Mouse (Mus musculus) fibroblast of lung, adult 2 months (primary cell): ENCODE results near the gene Ciart.
"Not testable (repeated sequence)": the region's sequence is repeated elsewhere in the genome, so short reads cannot be mapped to it uniquely, and the experiment has no call there.

Experiments
- DNase-seq: peaks from one replicate; pipeline ENCODE4 v3.0.0-alpha.2; 2011; ENCODE audit warnings: low read depth

Gene Ciart

DNA sequence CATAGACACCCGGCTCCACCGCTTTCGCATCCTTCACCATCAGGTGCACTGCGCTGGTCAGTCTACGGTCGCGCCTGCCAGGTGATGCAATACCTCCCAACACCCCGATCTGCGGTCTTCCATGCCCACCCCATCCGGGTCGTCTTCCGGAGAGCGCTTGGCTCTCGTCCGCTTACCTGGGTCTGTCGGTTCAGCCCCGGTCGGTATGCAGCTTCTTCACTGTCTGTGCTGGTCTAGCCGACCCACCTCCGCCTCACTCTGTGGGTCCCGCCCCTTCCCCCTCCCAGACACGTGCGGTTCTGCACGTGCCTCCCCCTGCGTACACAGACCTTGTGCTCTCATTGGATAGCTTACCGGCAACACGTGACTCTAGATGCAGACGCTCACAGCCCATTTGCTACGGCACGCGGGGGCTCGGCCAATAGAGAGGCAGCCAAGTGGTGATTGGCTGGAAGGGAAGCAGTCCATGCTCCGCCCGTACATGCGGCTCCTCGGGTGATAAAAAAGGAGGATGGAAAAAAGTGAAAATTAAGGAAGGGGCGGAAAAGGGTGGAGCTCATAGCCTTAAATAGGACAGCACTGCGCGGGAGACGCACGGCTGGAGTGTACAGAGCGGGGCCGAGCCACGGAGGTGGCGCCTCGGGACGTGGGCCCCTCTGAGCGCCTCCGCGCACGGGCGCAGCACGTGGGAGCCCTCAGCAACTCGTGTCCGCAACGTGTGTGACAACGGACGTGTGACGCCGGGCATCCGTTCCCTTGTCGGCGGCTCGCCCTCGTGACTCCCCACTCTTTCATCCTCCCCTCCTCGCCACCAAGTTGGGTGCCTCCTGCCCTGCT is at the start of gene Ciart:
Gene Ciart (minus strand): TSS at position 273 of the 837 bp plus-strand sequence.
- peak; percentile 95 for DNase-seq

DNA sequence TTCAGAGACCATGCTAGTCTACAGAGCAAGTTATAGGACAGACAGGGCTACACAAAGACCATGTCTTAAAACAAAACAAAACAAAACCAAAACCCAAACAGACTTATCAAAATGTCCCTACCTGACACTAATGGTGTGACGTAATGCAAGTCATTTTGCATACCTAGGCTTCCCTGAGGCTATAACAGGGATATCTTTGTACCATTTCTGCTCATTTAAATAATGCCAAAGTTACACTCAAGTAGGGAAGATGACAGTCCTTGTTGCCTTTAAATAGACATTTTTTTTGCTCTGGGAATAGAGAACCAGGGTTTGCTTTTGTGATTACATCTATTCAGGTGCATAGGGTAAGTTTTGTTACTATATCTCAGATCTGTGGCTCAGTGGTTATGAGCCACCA is 49.4 kb upstream of the Ciart start:
- no peak for DNase-seq

DNA sequence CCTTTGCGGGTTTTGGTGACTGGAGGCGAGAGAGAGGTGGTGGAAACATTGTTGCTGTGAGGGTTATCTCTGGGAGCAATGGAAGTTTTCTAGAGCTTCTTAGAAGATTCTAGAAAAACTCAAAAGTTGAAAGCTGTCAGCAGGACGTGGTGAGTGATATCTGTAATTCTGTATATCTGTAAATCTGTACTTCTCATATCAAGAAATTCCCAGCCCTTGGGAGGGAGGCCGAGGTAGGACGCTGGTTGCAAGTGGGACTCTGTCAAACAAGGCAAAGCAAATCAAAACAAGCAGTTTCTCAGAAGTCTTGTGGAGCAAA is 48.4 kb upstream of the Ciart start:
- DNase-seq, result no peak

DNA sequence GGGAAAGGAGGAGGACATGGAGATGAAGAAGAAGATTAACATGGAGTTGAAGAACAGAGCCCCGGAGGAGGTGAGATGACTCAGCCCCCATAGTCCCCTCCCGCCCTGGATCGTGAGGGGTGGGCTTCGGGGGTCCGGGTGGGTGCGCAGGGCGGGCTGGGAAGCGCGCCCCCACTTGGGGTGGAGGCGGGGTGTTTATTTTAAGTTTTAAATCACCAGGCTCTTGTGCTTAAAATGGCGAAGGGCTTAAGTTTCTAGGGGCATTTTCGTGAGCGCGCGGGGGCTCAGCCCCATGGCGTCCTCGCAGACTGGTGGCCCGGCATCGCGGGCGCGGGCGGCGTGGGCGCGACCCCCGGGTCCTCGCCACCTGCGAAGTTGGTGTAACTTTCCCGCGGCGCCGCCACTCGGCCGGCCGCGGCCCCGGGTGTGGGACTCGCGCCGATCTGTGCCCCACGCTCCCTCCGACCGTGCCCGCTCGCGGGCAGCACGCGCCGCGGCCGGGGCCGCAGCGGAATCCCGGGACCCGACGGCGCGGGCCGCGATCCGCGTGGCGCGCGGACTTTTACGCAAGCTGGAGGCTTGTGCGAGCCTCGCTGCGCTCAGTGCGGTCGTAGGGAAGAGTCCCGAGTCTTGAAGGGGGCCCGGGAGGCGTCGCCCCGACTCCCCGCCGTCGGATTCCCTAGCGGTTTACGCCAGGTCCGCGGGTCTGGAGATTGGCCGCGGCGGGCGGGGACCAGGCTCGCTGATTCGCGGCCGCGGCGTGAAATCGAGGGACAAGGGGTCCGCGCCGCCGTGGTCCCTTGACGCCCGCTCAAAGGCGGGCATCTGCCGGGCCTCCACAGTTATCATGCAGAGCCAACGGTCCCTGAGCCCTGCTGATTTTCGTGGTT is 47.8 kb upstream of the Ciart start:
- no peak for DNase-seq

DNA sequence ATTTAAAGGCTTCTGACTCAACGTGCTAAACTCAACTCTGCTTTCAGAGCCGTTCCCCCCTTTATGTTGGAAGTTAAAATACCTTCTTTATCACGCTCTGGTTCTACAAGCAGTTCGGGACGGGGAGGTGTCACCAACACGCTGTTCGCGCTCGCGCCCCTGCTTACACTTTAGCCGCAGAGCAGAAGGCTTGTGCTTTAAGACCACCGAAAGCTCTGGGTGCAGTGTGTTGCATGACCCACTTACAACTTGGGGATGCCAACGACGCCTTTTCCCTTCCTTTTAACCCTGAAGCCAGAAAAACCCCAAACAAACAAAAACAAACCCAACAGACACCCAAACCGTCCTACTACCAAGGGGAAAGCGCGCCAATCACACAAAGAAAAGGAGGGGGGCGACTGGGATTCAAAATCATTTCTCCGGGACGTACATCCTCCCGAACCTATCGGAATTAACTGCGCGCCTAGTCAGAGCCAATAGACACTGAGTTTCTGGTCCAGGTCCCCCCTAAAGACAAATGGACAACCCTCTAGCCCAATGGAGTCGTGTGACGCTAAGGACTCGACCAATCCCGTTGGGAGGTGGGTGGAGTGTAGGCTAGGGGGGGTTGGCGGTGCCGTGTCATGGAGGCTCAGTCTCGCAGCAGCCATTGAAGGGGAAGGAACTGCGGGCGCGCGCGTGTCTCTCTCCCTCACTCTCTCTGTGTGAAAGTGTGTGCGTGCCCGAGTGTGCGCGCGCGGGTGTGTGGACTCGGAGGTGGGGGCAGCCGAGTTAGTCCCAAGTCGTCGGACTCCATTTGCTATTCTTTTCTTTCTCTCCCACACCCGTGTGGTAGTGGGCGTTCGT is 46.8 kb upstream of the Ciart start, which contains the start of gene Anp32e:
Gene Anp32e (plus strand): TSS at position 589 of the 846 bp plus-strand sequence.
- peak; percentile 98 for DNase-seq

DNA sequence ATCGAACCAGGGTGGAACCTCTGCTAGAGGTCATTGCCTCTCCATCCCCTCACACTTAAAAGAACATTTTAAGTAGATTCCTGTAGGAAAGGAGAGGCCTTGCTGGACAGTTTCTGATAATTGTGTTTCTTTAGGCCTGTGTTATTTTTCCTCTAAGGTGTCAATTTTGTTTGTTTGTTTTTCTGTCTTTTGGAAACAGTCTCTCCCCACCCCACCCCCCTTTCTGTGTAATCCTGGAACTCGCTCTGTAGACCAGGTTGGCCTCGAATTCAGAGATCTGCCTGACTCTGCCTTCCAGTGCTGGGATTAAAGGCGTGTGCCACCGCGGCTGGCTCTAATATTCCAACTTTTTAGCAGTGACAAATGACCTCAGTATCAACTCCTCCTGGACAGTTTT is 46.2 kb upstream of the Ciart start:
- DNase-seq, result no peak

DNA sequence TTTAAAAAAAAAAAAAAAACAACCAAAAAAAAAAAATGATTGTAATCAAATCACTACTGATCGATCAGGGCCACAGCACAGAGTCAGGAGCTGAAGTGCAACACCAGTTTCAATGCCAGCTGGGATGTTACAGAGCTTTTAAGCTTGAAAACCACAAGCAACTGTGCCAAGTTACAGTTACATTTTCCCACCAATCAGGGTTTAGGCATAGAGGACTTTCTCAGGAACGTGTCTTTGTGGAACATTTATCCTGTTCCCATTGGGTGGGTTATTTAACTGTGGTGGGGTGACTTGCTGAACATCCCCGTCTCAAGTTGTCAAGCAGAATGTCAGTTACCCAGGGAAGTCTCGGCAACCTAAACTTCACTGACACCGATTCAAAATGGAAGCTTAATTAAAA is 43.0 kb upstream of the Ciart start:
- DNase-seq, result no peak

DNA sequence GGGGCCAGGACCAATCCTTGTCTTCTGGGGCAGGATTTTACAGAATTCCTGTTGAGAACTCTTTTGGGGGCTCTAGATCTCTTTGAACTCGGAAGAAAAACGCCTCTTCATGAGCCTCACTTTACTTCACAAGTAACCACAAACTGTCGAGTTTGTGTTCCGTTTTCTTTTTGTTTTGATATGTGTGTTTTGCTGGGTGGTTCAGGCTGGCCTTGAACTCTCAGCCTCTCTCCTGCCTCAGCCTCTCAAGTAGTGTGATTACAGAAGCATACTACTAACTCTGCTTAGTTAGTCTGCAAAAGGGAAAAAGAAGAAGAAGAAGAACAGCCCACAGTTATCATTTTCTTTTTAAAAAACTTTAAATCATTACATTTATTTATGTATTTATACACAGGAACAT is 42.1 kb upstream of the Ciart start:
- no peak for DNase-seq

DNA sequence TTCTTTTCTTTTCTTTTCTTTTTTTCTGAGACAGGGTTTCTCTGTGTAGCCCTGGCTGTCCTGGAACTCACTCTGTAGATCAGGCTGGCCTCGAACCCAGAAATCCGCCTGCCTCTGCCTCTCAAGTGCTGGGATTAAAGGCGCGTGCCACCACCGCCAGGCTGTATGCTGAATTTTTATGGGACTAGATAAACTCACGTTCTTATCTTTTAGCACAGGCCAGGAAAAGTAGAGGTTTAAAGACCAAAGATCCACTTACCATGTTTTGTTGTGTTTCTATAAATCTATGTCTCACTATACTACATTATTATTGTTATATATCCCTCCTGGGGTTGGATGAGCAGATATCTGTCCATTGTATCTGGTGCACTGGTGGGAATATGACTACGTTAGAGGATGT is 41.4 kb upstream of the Ciart start:
- not testable (repeated sequence) for DNase-seq

DNA sequence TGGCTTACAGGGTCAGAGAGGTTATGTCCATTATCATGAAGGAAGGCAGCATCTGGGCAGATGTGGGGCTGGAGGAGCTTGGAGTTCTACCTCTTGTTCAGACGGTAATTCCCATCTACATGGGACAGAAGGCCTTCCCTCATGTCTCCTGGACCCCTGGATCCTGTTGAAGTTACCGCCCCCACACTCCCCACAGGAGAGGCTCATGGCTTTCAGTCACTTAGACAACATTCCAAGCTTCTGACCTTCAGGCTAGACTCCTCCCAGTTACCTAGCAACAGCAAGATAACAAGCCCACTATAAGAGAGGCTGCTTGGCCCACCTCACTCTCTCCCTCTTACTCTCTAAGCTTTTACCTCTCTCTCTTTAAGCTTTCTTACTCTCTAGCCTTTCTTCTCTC is 38.5 kb upstream of the Ciart start:
- not testable (repeated sequence) for DNase-seq

DNA sequence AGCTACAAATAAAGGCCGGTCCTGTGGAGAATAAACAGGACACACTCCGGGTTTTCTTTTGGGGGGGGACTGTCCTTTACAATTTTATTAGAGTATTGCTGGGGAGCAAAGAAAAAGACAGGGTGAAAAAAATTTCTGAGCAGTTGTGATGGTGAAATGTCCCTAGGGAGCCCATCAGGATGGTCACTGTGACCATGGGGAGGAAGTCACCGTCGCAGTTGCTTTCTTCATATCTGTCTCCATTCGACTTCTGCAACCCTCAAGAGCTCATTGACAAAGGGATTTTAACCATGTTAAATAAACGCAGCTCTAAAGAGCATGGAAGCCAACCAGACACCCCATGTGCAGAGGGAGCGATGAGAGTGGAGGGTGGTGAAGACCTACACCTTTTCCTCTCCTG is 34.7 kb upstream of the Ciart start:
- no peak for DNase-seq

DNA sequence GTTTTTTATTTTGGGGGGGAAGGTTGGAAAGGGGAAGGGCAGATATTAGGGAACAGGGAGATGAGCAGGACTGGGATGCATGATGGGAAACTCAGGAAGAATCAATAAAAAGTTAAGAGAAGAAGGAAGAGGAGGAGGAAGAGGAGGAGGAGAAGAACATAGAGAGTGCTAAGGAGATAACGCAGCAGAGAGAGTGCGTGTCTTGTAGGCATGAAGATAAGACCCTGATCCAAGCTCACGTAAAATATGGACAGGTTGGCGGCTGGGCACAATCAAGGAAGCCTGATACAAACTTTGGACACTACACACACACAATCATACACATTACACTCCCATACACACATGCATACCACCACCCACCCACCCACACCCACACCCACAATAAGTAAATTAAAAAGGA is 32.7 kb upstream of the Ciart start:
- no peak for DNase-seq

DNA sequence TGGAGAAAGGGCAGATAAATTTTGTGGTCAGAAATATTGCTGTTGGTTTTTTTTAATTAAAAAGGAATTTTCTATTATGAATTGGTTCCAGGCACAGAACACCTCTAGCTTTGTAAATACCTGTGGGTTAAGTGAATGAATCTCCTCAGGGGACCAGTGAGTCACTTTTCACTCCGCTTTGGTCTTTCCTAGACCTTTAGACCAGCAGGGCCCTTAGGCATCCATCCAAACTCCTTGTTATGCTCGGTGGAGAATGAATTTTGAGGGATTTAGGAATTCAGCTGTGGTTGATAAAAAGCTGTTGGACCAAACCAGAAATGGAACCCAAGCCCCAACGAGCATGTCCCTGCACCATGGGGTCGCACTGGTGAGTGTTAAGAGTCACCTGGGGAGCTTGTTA is 25.6 kb upstream of the Ciart start:
- DNase-seq, result no peak

DNA sequence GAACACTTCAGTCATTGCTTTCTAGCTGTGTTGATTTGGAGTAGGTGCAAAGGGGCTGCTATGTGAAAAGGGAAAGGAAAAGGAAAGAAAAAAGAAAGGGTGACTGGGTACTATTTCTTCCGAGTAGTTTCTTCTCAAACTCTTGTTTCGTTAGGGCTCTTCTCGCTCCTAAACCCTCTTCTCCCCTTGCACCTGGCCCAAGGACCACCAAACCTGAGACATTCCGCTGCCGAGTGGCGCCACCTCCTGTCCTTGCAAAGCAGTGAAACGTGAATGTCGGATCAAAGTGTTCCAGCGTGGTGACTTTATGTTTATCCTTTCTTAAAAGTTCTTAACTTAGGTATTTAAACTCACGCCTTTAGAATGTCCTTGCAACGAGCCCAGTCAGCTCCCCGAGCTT is 24.8 kb upstream of the Ciart start:
- no peak for DNase-seq

DNA sequence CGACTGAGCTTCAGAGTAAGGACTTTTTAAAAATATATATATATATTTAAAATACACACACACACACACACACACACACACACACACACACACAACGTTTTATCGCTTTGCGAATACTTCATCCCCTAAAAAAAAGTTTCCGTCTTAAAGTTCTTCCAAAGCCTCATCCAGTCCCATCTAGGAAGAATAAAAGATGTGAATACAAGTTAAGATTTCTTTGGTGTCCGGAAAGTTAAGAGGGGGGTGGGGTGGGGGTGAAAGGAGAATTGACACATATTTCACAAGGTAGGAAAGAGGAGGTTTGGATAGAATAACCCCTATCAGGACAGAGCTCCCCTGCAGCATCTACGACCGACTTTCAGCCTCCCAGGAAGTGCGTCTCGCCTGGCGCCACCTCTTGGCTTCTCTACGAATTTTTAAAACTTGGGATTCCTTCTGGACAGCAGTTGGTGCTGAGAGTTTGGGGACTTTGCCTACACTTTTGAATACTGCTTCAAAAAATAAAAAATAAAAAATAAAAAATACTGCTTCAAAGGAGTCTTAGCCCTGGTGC is 24.0 kb upstream of the Ciart start:
- no peak for DNase-seq

DNA sequence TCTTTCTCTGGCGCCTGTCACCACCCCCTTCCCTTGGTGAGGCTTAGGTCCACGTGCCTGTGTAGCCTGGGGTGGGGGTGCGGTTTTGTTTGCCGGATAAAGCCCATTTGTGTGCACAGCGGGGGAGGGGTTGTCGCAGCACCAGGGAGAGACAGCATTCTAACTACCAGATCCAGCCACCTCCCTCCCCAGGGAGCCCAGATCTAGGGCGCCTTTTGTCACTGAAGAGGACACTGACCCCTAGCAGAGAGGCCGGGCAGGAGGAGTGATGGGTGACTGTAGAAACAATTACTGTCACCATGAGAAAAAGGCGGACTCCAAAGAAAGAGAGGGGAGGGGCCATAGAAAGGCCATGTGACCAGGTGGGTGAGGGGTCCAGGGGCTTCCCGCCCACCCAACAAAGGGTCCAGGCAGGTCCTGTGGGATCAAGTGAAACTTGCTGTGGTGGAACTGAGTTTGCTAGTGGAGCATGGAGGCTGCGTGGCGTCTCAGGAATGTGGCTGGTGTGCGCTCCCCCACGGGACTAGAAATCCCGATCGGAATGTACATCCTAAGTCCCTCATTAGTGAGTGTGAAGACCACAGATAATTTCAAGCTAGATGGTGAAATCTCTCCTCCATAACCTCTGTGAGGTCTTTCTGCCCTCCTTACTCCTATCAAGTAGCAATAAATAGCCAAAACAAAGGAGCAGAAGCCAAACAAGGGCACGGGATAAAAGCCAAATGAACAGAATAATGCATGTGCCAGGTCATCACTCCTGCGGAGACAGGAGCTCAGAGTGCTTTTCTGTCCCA is 23.3 kb upstream of the Ciart start:
- DNase-seq, result no peak

DNA sequence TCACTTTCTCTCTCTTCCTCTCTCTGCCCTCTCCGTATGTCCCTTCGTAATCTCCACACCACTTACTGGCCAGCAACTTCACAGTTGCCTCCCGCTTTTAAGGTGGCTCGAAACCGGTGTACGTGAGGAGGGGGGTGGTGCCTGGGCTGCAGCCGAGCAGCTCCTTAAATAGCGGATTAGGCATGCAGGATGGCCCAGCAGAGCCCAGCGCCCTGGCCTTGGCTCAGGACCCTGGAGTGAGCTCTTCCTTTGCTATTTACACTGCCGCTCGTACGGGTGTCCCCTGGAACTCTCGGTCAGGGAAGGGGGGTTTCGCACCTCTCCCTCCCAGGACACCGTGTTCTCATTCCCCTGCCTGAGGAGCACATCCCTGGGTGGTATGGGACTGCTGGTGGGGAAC is 22.5 kb upstream of the Ciart start, which contains the start of gene Car14:
Gene Car14 (minus strand): TSS at position 124 of the 400 bp plus-strand sequence.
- DNase-seq, result no peak

DNA sequence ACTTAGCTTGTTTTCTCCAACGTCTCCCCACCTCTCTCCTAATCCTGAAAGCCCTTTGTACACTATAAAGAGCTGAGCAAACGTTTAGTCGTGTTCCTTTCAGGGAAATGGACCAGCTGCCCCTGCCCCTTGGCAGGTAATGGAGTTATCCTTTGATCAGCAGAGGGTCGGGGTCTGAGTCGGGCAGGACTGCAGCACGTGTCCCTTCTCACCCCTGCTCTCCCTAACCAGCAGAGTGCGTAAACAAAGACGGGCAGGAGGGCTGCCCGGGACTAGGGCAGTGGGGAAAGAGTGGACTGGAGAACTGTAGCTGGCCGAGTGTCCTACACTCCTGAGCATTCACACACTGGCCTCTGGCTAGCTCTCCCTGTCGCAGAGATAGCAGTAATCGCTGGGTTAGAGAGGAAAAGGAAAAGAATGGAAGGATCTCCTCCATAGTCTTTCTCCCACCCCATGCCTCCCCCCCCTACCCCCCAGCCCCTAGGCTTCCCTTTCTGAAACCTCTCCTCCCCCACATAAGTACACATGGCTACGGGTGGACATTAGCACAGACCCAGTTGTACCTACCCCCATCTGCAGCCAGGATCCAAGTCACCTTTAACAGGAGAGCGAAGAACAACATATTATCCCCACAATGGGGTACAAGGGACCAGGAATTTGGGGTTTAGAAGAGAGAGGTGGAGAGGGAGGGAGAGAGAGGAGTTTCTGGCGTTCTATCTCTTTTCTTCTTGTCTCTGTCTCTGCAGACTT is 21.9 kb upstream of the Ciart start:
- DNase-seq, result no peak

DNA sequence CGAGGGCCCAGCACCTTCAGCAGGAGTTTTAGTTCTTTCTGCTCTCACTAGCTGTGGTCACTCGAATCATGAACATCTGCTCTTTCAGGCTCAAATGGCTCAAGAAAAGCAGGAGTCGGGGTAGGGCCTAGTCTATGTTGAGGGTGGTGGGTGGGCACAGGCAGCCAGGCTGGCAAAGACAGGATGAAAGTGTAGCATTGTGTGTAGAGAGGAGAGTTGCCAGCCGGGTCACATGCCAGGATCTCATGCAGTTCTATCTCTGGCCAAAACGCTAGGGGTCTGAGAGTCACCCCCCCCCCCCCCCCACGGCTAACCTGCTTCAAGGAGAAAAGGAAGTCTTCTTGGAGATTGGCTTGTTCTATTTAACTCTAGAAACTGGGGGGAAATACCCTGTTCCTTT is 20.6 kb upstream of the Ciart start:
- DNase-seq, result no peak

DNA sequence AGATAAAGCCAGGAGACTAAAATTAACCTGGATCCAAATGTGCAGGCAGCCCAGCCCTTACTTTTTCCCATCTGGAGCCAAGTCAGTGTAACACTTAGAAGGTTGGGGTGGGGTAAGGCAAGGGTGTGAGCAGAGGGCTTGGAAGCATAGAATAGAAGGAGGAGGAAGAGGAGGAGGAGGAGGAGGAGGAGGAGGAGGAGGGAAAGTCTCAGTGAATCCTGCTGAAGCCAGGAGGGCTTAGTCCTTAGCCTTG is 20.2 kb upstream of the Ciart start:
- DNase-seq, result no peak
